Mouse (Mus musculus) small intestine, adult 2 months (tissue): ENCODE measurements around the gene Rpl29.

Source experiments
- CTCF ChIP-seq: fragments of 200-500 bp; IDR thresholded peaks from 2 replicates; pipeline ENCODE4 v1.5.1; 2012; ENCODE audit warnings: low read depth, mild to moderate bottlenecking, control low read depth, inconsistent platforms, low read length, moderate library complexity, mixed read lengths; ENCODE audit not compliant: insufficient replicate concordance, insufficient read length; ENCODE audit errors: extremely low read depth
- POLR2A ChIP-seq: fragments of 200-500 bp; IDR thresholded peaks from 2 replicates; pipeline ENCODE4 v1.6.1; 2012; ENCODE audit warnings: low read depth, mild to moderate bottlenecking, control low read depth, inconsistent platforms, low read length, moderate library complexity

- TF ChIP-seq CTCF (no peak), POLR2A (no peak)
Measured at GRCm38 (mm10) chr9:106447951-106448350, 18.7 kb downstream of the Rpl29 start.
